Mouse (Mus musculus): ENCODE measurements around the gene Dnmt3c.

GRCm38 (mm10) chr2:153650014-153650687, 46.3 kb upstream of the Dnmt3c start:
- TF ChIP-seq TCF12 (IDR thresholded peaks at IDR 0.05; ENCODE audit: insufficient read depth, poor library complexity, severe bottlenecking) = no peak
- TF ChIP-seq REST (IDR thresholded peaks at IDR 0.05; ENCODE audit: insufficient read depth, insufficient read length) = no peak
- no peak for TF ChIP-seq MAX (IDR thresholded peaks at IDR 0.05; ENCODE audit: low read depth)
- no peak for TF ChIP-seq POLR2A (IDR thresholded peaks at IDR 0.05; ENCODE audit: insufficient read length, low read depth)
- TF ChIP-seq E2F4 (IDR thresholded peaks at IDR 0.05; ENCODE audit: insufficient read depth) = no peak
- TF ChIP-seq MYOD1 (IDR thresholded peaks at IDR 0.05; ENCODE audit: control insufficient read depth in 1 of 3, insufficient read length in 2 of 3, low read depth in 2 of 3) = no peak
- no peak for TF ChIP-seq SRF (IDR thresholded peaks at IDR 0.05; ENCODE audit: control insufficient read depth, insufficient read length, low read depth)
- TF ChIP-seq USF1 (IDR thresholded peaks at IDR 0.05; ENCODE audit: low read depth) = no peak
- TF ChIP-seq CEBPB (IDR thresholded peaks at IDR 0.05; ENCODE audit: insufficient read depth, poor library complexity, severe bottlenecking) = no peak
- no peak for TF ChIP-seq TCF3 (IDR thresholded peaks at IDR 0.05; ENCODE audit: insufficient read length, low read depth)

Measured in myocyte (in vitro differentiated cells).